Mouse (Mus musculus) heart, postnatal 14 days (tissue): ENCODE results near the gene Gzmk. TPM values are rescaled to one million over a fixed set of nuclear protein-coding genes. Genes with fewer than 3 reads are reported as not detected.

Source experiments
- DNase-seq, 2 experiments: peaks; one replicate each; pipeline ENCODE4 v3.0.0; 2021 to 2022
- intact Hi-C: fragments of 180-260 bp; cut with DNase I; formaldehyde crosslinking; loops from one replicate; pipeline ENCODE4 v1.15.1; 2025
- total RNA-seq, 2 experiments: library from RNA; stranded (reverse); gene quantifications; 2 replicates each; pipeline ENCODE4 v1.2.3; 2021

Gene Gzmk
- total RNA-seq, 2 experiments from 2014 or later: not detected

GRCm38 (mm10) chr13:113209624-113210023, 16.1 kb downstream of the Gzmk start, which contains the start of gene Esm1:
Esm1 (plus strand) TSS chr13:113209659.
- no peak for DNase-seq
- intact Hi-C loops: no loop called here

DNA sequence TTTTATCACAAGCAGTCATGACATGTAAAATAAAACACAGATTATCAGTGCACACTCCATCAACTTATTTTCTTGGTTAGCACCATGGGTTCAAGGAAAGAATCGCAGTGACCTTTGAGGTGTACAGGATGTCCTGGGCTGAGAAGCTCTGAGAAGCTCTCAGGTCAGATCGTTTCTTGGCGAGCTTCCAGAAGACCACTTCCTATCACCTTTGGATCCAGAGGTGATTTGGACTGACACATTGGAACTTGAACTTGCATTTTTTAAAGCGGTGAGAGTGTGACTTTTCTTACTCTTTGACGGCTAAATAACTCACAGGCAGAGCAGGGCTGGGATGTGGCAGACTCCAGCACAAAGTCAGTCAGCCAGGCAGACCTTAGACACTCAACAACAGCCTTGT, 20.4 kb downstream of the Gzmk start:
- no peak for DNase-seq
- intact Hi-C loops: no loop called here

GRCm38 (mm10) chr13:113203146-113203545, 22.6 kb downstream of the Gzmk start:
- no peak for DNase-seq
- intact Hi-C loops: no loop called here

GRCm38 (mm10) chr13:113202184-113202583, 23.5 kb downstream of the Gzmk start:
- intact Hi-C loops: no loop called here
- no peak for DNase-seq

- no peak for DNase-seq
- intact Hi-C loops: no loop called here
Measured at GRCm38 (mm10) chr13:113201631-113202030, 24.1 kb downstream of the Gzmk start.

GRCm38 (mm10) chr13:113200726-113201125, 25.0 kb downstream of the Gzmk start:
- no peak for DNase-seq
- intact Hi-C loops: no loop called here

GRCm38 (mm10) chr13:113199331-113199730, 26.4 kb downstream of the Gzmk start:
- DNase-seq: no peak
- intact Hi-C loops: no loop called here

DNA sequence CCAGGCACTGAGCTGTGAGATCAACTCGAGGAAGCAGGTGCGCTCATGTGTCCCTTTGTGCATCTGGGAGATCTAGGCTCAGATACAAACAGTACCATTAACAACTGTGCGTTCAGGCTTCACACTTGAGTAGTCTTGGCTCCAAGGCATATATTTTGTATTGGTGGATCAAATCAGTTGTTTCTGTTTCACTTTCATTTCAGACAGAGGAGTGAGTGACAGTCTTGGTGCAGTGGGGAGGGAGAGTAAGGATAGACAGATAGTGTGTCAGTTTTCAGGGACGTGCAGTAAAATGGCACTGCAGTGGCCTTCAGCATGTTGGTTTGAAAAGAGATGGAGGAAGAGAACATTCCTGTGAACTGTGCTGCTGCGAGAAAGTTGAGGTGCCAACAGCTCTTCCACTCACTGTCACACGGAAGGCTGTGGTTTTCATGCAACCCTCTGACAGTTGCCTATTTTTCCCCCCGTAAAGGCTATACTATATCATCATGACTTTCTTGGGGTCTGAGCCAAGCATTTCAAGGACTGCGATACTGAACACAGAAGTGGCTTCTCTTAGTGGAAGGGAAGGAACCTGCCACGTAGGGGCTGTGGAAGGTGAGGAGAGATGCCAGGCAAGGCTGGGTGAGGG, 27.7 kb downstream of the Gzmk start:
- intact Hi-C loops: no loop called here
- no peak for DNase-seq

DNA sequence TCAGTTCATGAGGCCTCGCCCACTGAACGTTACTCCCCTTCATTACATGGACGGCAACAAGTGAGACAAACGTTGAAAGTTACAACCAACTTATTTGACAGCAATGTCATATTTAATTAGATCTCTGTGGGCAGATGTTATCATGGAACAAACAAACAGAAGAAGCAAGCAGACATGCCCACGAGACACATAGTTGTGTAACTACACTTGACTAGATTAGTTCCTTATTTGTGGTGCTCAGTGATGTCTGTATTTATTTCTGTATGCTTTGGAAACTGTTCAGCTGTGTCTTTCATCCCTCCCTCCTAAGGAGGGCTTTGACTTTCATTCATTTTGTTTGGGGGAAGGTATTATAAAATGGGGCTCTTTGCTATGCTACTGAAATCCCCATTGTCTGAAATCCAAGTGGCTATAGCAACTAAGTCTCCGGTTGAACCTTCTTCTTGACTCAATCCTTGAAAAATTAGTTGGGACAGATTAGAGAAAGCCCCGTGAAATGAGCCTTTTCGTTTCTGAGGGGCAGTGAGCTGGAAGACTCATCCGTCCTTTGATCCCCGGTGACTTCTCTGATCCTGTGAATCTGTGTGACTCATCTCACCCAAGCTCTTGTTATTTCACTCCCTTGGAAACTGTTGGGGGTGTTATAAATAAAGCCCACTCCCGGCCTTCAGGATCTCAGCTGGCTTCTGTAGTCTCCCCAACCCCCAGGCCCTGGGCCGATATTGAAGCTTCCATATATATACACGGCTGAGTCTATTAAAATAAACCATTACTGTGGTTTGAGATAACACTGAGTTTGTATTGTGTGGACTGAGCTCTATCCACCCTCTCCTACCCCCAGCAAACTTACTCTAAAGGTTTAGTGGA, 28.7 kb downstream of the Gzmk start:
- intact Hi-C loops: no loop called here
- DNase-seq: no peak

DNA sequence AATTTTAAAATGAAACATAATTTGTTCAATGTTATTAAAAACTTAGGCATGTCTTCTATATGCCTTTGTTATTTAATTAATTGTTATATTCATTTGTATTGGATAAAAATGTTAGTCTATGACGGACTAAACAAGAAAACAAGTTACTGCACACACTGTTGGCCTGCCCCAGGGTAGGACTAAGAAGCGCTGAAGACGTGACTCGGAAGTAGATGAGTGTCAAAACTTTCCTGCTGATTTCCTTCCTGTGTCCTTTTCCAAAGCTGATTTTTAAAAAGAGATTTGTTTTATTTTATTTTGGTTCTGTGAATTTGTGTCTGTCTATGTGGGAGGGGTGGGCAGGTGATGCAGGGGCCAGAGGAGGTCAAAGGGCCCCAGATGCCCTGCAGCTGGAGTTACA, 42.0 kb downstream of the Gzmk start:
- intact Hi-C loops: no loop called here
- no peak for DNase-seq

- intact Hi-C loops: no loop called here
- DNase-seq: no peak
Measured at GRCm38 (mm10) chr13:113183310-113183709, 42.4 kb downstream of the Gzmk start.

DNA sequence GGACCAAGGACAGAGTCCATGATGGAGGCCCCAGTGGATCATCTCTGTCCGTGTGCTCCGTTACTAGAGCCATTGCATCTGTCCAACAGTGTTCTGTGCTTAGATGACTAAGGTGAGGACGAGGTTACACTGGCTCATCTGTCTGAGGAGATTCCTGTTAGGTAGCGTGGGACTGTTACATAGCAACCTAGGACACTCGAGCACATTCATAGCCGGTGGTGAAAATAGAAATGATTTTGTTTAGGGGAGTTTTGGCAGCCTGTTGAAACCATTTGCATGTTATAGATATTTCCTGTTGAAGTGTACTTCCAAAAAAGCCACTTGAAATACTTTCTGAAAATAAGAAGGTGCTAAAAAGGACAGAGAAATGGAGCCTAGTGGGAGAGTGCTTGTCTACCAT, 51.5 kb downstream of the Gzmk start:
- DNase-seq: no peak
- intact Hi-C loops: no loop called here

GRCm38 (mm10) chr13:113170256-113170655, 55.5 kb downstream of the Gzmk start:
- intact Hi-C loops: no loop called here
- no peak for DNase-seq

GRCm38 (mm10) chr13:113168018-113168534, 57.6 kb downstream of the Gzmk start:
- DNase-seq: peak; percentile 2 to 30
- intact Hi-C loops: no loop called here

DNA sequence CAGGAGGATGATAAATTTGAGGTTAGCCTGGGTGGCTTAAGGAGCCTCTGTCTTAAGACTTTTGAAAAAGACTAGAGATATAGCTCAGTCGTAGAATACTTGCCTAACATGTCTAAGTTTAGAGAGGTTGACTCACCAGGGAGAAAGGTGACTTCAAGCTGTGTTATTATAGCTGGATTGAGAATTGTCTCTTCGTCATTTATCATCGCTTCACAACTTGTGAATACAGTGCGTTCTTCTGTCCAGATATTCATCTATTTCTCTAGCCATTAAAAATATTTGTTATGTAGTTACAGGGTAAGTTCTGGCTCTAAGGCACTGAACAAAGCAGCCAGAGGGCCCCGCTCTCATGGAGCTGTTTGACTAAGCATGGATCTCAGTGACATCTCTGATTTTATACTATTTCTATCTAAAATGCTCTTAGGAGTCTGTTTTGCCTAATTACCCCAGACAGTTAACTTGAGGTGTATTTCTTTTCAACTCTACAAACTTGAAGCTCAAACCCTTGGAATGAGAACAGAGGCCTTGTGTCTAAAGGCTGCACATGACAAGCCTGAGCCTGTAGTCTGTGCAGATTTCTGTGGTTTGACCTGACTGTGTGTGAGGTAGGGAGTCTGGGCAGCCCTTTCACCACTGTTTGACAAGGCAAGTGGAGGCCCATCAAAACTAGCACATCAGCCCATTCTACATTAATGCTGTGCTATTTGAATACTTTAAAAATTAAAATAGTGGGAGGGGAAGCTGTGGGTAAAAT, 61.3 kb downstream of the Gzmk start:
- intact Hi-C loops: no loop called here
- DNase-seq: no peak

DNA sequence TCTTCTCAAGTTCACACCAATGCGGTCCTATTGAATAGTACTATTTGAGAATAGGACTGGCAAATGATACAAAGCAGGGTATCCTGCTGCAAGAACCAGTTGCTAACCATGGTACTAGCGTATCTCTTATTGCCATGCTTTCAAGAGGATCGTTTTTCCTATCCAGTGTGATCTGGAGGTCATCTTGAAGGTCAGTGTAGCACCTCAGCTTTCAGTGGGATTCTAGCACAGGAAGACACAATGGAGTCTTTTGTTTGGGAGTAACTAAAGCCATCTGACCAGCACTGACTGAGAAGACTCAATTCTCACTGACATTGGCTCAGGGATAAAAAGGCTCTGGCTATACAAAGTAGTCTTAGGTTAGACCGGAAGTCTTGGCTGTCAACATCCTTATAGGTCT, 74.2 kb downstream of the Gzmk start:
- intact Hi-C loops: no loop called here
- DNase-seq: no peak

DNA sequence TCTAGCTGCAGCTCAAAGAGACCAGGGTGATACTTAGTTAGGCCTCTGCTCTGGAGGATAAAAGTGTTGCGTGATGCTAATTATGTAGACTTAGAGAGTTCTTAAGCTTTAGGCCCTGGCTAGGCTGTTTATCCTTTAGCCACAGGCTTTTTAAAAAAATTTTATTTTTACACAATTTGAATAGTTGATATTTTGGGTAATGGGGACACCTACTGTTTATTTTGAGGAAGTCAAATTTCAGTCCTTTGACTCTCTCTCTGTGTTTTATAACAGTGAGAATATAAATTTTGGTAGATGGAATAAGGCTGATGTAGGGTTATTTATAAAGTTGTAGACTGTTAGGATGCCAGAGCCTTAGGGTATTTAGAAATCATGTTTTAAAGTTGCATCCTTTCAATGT, 86.1 kb downstream of the Gzmk start:
- DNase-seq: no peak
- intact Hi-C loops: loop anchor here (5.0 kb wide), 1 partner anchor 92 kb away; the partner anchor contains the start of gene Gpx8

- intact Hi-C loops: no loop called here
- no peak for DNase-seq
Measured at GRCm38 (mm10) chr13:113129974-113130373, 95.7 kb downstream of the Gzmk start.
